Mouse (Mus musculus) thymus, postnatal 36 days (tissue): Measurements from ENCODE around the gene Myo18b.

Experiments used
- DNase-seq, 2 experiments: peaks; one replicate each; pipeline ENCODE4 v3.0.0; 2022; ENCODE audit warnings: mixed read lengths in 2 of 2

The Myo18b gene

DNA sequence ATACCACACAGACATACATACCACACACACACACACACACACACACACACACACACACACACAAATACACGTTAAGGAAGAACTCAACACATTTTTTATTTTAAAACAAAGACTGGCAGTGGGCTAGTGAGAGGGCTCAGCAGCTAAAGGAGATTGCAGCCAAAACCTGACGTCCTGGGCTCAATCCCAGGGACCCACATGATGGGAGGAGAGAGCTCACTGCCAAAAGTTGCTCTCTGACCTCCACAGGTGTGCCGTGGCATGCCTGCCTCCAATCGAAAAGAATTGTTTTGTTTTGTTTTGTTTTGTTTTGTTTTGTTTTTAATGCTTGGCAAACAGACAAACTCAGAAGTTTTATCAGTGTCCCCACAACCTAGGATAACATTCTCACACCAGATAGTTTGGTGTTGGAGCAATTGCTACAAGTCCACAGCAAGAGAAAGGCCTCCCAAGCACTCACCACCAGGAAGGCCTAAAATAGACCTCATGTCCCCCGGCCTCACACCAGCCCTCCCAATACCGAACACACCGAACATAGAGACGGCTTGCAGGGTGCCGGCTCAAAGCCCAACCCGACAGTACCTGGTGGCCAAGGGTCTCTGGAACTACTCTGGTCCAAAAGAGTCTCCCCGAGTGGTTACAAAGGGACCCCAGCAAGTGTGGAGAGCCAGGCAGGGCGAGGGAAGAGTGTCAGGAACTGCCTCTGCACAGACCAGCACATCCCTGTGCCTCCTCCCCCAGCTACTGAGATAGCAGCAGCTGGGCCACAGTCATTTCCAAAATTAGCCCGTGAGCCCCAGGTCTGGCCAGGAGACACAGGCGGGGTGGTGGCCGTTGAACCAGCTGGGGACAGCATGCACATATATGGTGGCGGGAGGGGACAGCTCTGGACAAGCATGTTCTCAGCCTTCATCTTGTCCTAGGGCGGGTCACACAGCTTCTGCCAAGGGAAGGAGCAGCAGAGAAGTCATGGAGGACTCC is at the start of gene Myo18b:
Gene Myo18b, minus strand, starts transcription at position 689 of the 981 bp plus-strand sequence.
- DNase-seq = no peak

DNA sequence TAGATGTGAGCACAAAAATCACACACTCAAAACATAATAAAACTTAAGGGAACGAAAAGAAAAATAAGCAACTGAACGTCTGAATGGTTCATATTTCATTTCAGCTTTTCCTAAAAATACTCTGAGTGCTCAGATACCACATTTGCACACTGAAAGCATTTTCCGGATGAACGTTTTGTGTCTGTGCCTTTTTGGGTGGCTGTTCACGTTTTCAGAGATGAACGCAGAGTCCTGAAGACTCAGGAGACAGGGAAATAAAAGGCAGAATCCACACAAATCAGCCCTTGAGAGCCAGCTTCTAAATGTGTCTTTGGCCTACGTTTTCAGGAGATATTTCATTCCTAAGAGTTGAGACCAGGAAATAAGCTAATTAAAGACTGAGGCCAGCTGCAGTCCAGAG is 49.8 kb upstream of the Myo18b start:
- no peak for DNase-seq

- no peak for DNase-seq
Observed at GRCm38 (mm10) chr5:112942244-112942643, 46.1 kb upstream of the Myo18b start.

GRCm38 (mm10) chr5:112941001-112941400 is 44.8 kb upstream of the Myo18b start:
- no peak for DNase-seq

GRCm38 (mm10) chr5:112936632-112937031 is 40.5 kb upstream of the Myo18b start:
- DNase-seq = no peak

- no peak for DNase-seq
Observed at GRCm38 (mm10) chr5:112935436-112935835, 39.3 kb upstream of the Myo18b start.

GRCm38 (mm10) chr5:112932878-112933567 is 36.9 kb upstream of the Myo18b start:
- no peak for DNase-seq

DNA sequence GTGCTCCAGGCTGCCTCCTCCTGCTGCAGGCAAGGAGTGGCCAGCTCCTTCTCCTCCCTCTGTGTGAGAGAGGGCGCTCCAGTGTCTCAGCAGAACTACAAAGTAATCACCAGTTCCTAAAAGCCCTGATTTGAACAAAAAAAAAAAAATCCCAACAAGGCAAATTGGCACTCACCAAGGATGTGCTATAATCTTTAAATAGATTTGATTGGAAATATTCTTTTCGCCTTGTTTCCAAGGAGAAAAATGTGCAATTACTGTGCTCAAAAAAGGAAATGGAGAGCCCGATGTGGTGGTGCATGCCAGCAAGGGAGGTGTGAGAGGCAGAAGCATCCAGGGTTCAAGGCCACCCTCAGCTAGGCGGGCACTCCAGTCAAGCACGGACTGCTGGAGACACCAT is 35.7 kb upstream of the Myo18b start:
- no peak for DNase-seq

DNA sequence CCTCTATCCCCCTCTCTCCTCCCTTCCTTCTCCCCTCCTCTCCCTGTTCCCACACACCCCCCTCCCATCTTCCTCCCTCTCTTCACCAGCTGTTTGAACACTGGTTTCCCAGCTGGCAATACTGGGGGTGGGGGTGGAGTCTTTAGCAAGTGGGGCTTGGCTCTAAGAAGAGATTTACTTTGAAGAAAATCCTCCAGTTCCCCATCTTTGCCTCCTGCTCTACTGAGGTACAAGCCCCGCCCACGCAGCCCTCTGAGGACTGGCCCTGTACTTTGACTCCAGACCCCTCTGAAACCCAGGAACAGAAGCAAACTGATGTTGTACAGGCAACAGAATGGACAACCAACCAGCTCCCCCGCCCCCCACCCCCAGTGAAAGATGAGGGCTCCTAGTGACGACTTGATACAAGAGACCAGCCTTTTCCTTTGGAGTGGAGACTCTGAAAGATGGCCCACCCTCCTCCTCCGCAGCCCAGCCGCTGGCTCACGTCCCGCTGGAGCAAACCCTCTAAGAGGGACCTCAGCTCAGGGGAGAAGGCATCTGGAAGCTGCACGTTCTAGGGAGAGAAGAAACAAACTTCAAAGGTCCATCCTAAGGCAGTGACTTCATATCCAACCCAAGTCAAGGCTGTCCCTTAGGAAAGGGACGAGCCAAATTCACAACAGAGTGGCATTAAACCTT is 32.2 kb upstream of the Myo18b start:
- no peak for DNase-seq

- DNase-seq = no peak
Observed at GRCm38 (mm10) chr5:112925422-112925821, 29.3 kb upstream of the Myo18b start.

DNA sequence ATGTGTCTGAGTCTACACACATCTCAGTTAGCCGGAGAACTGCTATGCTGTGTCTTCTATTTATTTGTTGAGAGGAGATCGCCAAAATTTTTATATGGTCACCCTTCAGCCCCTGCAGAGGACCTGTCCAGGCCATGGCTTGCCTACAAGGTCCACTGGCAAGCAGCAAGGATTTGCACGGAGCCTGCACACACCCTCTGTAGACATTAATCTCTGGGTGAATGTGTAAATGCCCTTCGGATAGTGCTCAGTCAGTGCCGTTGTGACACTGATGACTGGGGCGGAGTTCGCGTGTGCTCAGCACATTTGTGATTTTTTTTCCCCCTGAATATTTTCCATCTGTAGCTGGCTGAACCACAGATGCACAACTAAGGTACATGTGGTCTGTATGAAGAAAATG is 28.6 kb upstream of the Myo18b start:
- DNase-seq = no peak

- no peak for DNase-seq
Observed at GRCm38 (mm10) chr5:112923841-112924240, 27.7 kb upstream of the Myo18b start.

GRCm38 (mm10) chr5:112921914-112922313 is 25.8 kb upstream of the Myo18b start:
- no peak for DNase-seq

DNA sequence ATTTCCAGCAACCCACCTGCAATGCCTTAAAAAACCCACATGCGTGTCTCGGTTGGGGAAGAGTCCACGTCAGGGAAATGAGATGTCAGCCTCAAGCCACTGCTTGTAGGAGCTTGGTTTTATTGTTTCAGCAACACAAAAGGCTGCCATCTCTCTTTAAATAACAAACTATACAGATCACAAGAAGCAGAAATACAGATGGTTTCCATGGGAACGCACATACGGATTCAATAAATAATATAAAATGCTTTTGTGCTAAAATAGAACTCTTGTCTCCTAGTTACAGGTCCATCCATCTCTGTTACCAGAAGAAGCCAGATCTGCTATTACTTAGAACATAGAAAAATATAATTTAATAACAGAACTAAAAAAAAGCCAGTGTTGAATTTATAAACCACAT is 14.2 kb upstream of the Myo18b start:
- DNase-seq = no peak

- no peak for DNase-seq
Observed at GRCm38 (mm10) chr5:112908169-112908614, 12.0 kb upstream of the Myo18b start.

DNA sequence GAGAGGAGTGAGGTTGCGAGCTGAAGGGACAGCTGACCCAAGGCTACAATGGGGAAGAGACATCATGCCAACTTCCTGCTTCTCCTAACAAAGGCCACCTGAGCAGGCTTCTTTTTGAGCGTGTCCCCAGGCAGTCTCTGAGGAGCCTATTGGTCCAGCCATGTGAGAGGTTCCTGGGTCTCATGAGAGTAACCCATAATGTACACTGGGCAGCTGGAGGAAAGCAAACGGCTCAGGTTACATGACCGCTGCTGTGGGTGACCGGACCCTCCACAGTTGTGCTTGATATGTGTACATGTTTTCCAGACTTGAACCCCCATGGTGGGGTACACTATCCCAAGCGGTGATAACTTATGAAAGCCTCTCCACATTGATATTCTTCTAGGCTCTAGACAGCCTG is 11.3 kb upstream of the Myo18b start:
- no peak for DNase-seq

GRCm38 (mm10) chr5:112893462-112894060 is 2.6 kb downstream of the Myo18b start:
- no peak for DNase-seq

DNA sequence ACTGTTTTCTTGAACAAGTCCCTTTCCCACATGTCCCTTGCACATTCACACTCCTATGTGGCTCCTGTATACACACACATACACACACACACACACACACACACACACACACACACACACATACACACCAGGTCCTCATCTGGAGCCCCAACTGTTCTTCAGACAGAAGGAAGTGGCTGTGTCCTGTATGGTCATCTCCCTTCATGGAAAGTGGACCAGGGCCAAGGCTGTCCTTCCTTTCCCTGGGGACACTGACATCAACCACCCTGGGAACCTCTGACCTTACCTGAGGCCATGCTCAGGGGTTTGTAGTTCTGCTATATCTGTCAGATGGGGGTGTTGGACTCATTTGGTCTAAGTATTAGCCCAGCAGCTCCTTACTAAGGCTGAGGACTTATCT is 3.8 kb downstream of the Myo18b start:
- no peak for DNase-seq

GRCm38 (mm10) chr5:112888651-112889050 is 7.5 kb downstream of the Myo18b start:
- no peak for DNase-seq

DNA sequence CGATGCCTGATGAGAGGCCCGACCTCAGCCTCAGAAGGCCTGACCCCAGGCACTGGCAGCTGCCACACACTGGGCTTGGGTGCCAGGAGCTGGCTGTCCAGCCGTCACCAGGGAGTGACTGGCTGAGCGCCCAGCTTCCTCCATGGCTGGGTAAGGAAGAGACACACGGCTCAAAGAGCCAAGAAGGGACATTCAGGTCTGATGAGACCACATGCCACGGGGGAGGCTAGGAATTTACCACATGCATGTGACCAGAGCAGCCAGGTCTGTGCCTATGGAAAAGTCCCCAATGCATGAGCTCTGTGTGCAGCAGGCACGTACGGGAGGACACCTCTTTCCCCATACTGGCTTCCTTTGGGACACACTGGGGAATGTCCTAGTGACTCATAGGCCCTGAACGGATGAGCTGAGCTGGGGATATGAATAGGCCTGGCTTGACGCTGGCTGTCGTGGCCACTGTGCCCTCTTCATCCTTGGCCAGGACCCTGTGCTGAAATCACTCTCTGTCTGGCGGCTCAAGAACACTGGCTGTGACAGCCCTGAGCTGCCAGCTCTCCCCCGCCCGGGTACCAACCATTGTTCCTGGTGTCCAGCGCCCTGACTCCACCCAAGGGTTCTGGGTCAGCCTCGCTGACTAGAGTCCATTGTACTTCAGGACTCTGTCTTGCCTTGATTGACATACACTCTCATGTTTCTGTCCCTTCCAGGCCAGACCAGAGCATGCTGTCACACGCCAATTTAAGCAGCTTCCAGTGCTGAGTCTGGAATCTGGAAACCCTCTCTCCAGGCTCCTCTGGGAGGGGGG is 9.3 kb downstream of the Myo18b start:
- DNase-seq = no peak

GRCm38 (mm10) chr5:112877391-112878115 is 18.6 kb downstream of the Myo18b start:
- DNase-seq = no peak
